Comparison of ENCODE assay signal across 8 mouse cellular contexts in the genomic region with DNA sequence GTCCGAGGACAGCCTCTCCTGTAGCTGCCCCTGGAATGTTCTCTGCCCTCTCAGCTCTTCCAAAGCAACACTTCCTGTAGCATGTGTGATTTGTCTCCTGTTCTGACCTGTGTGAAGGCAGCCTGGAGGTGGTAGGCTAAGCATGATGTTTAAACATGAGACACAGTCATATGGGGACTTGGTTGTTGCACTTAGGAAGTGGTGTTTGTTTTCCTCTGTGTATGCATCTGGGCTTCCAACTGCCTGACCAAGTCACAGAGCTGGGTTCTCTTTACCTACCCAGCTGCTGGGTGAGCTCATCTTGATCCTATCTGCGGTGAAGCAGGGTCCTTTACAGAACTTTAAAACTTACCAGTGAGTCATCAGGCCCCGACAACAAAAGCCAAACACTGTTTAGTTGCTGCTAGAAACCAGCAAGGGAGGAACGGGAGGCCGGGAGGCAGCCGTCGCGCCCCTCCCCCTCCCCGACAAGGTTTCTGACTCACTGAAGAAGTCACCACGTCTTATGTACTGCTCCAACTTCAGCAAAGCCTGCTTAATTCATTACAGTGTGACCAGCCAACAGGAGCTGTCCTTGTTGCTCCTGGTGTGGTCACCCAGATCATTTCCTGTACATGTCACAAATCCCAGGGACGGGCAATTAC. TPM values are rescaled to one million over a fixed set of nuclear protein-coding genes. Genes with fewer than 3 reads are reported as not detected.
DNase-seq lines count a peak whose midpoint lies in the region; ATAC-seq and TF ChIP-seq lines count a peak whose summit lies in the region.

No protein-coding gene starts in this region.

- H3K4me2 ChIP-seq in kidney, postnatal 0 days (ENCODE audit: low read length), result peak overlapping the region; percentile 43

- no peaks in the 10 kb centered on the region for H3K36me3 ChIP-seq in embryonic facial prominence, embryonic 10.5 days (replicated peaks)
- H3K36me3 ChIP-seq in heart, embryonic 10.5 days, result no peaks in the 10 kb centered on the region
- no peaks in the 10 kb centered on the region for H3K36me3 ChIP-seq in kidney, postnatal 0 days (ENCODE audit: insufficient read depth, low read length)

- DNase-seq in A20 (ENCODE audit: low read depth, low spot score) (peak; percentile 70), MN1 (ENCODE audit: low spot score) (peak; percentile 90)
- DNase-seq in embryonic facial prominence, embryonic 10.5 days (ENCODE audit: low spot score), result peak; percentile 67
- DNase-seq in heart, embryonic 10.5 days (ENCODE audit: low spot score), result peak; percentile 88
- DNase-seq in kidney, postnatal 0 days (ENCODE audit: low spot score), result peak; percentile 82
- peak; percentile 84 for DNase-seq in lung, postnatal 10 days
- peak; percentile 41 for DNase-seq in retina, postnatal 1 day
- peak; percentile 72 to 85 for DNase-seq in urinary bladder, postnatal 4 days (ENCODE audit: low spot score in 2 of 2)

- H3K27ac ChIP-seq in embryonic facial prominence, embryonic 10.5 days (replicated peaks), result peak overlapping the region; percentile 77
- peak overlapping the region; percentile 85 for H3K27ac ChIP-seq in heart, embryonic 10.5 days
- H3K27ac ChIP-seq in kidney, postnatal 0 days, result peak overlapping the region; percentile 77

- H3K9ac ChIP-seq in kidney, postnatal 0 days (ENCODE audit: low read depth, low read length), result 0 out of 2 replicates have a peak overlapping the region, but pooled peaks have one; percentile 32

- WGBS in embryonic facial prominence, embryonic 10.5 days, result 15% methylated on average over 11 of the region's 11 CpGs
- WGBS in heart, embryonic 10.5 days, result 10% methylated on average over 11 of the region's 11 CpGs
- 6% methylated on average over 11 of the region's 11 CpGs for WGBS in kidney, postnatal 0 days

- peak overlapping the region; percentile 32 for H3K4me3 ChIP-seq in embryonic facial prominence, embryonic 10.5 days
- H3K4me3 ChIP-seq in heart, embryonic 10.5 days, result peak overlapping the region; percentile 43
- no peak overlapping the region for H3K4me3 ChIP-seq in kidney, postnatal 0 days (replicated peaks; ENCODE audit: low read depth, low read length)

- no peaks in the 10 kb centered on the region for H3K27me3 ChIP-seq in embryonic facial prominence, embryonic 10.5 days (replicated peaks; ENCODE audit: low read depth, poor library complexity, severe bottlenecking)
- H3K27me3 ChIP-seq in heart, embryonic 10.5 days (ENCODE audit: insufficient read depth, poor library complexity, severe bottlenecking), result no peaks in the 10 kb centered on the region
- H3K27me3 ChIP-seq in kidney, postnatal 0 days (ENCODE audit: insufficient read depth, low read length), result no peaks in the 10 kb centered on the region

- H3K9me3 ChIP-seq in embryonic facial prominence, embryonic 10.5 days, result no peaks in the 10 kb centered on the region
- no peaks in the 10 kb centered on the region for H3K9me3 ChIP-seq in heart, embryonic 10.5 days
- no peaks in the 10 kb centered on the region for H3K9me3 ChIP-seq in kidney, postnatal 0 days (replicated peaks; ENCODE audit: low read length)

- peak; percentile 84 for ATAC-seq in kidney, postnatal 0 days (replicated peaks; ENCODE audit: low FRiP score, low read depth)

- H3K4me1 ChIP-seq in embryonic facial prominence, embryonic 10.5 days, result peaks cover 15% of the 10 kb centered on the region
- peaks cover 26% of the 10 kb centered on the region for H3K4me1 ChIP-seq in heart, embryonic 10.5 days
- H3K4me1 ChIP-seq in kidney, postnatal 0 days (replicated peaks; ENCODE audit: insufficient read depth, low read length), result peaks cover 12% of the 10 kb centered on the region; the same call in 1 of the 2 replicates

- no peak for TF ChIP-seq CTCF in kidney, postnatal 0 days (IDR thresholded peaks at IDR 0.05; ENCODE audit: low read depth)

RNA-seq across cellular contexts. Expression of gene Wee1, which starts 12.8 kb away (rescaled TPM):
- 28.6 and 29.4 TPM in 2 replicates for polyA plus RNA-seq in embryonic facial prominence, embryonic 10.5 days (2016; fragmentation: Nextera tagmentation; extraction: Ambion mirVana)
- polyA plus RNA-seq in heart, embryonic 10.5 days (2016; fragmentation: Nextera tagmentation; extraction: Ambion mirVana), result 25.1 and 29.0 TPM in 2 replicates
- polyA plus RNA-seq in kidney, postnatal 0 days (2015; fragmentation: Nextera tagmentation; extraction: Ambion mirVana), result 15.4 and 16.9 TPM in 2 replicates

RNA-seq across cellular contexts. Expression of gene Zfp143, which starts 48.1 kb away (rescaled TPM):
- polyA plus RNA-seq in embryonic facial prominence, embryonic 10.5 days (2016; fragmentation: Nextera tagmentation; extraction: Ambion mirVana), result 26.1 and 26.8 TPM in 2 replicates
- 18.7 and 19.0 TPM in 2 replicates for polyA plus RNA-seq in heart, embryonic 10.5 days (2016; fragmentation: Nextera tagmentation; extraction: Ambion mirVana)
- polyA plus RNA-seq in kidney, postnatal 0 days (2015; fragmentation: Nextera tagmentation; extraction: Ambion mirVana), result 10.5 and 12.0 TPM in 2 replicates
